Mouse (Mus musculus) limb, embryonic 14.5 days (tissue): Measurements from ENCODE around the gene Ablim1. TPM values are rescaled to one million over a fixed set of nuclear protein-coding genes. Genes with fewer than 3 reads are reported as not detected.

Source experiments
- ATAC-seq: fragments of 200-750 bp; cut with Nextera tagmentation; 2 replicates; pipeline ENCODE4 v1.8.0; 2017; ENCODE audit warnings: low read depth, moderate number of reproducible peaks, moderate TSS enrichment; ENCODE audit not compliant: low FRiP score
- DNase-seq: peaks from one replicate; pipeline ENCODE4 v3.0.0-alpha.2; 2015; ENCODE audit warnings: low spot score
- H3K27ac ChIP-seq: fragments of 300-500 bp; sonication (generic); replicated peaks from 2 replicates; pipeline ENCODE4 v1.5.1; 2014; ENCODE audit warnings: low read depth, mild to moderate bottlenecking, low read length, moderate library complexity, mixed read lengths
- H3K27me3 ChIP-seq: fragments of 300-500 bp; sonication (generic); 2 replicates; pipeline ENCODE4 v1.6.1; 2014; ENCODE audit warnings: low read length, mixed read lengths; ENCODE audit not compliant: control insufficient read depth, insufficient read depth
- H3K36me3 ChIP-seq: fragments of 300-500 bp; sonication (generic); 2 replicates; pipeline ENCODE4 v1.6.1; 2014; ENCODE audit warnings: mild to moderate bottlenecking, low read length, moderate library complexity, mixed read lengths; ENCODE audit not compliant: control insufficient read depth, insufficient read depth
- H3K4me1 ChIP-seq: fragments of 300-500 bp; sonication (generic); 2 replicates; pipeline ENCODE4 v1.6.1; 2014; ENCODE audit warnings: antibody characterized with exemption, low read length, mixed read lengths; ENCODE audit not compliant: control insufficient read depth, insufficient read depth
- H3K4me2 ChIP-seq: fragments of 300-500 bp; sonication (generic); replicated peaks from 2 replicates; pipeline ENCODE4 v1.6.1; 2014; ENCODE audit warnings: low read depth, mild to moderate bottlenecking, low read length, moderate library complexity; ENCODE audit not compliant: severe bottlenecking
- H3K4me3 ChIP-seq: fragments of 300-500 bp; sonication (generic); replicated peaks from 2 replicates; pipeline ENCODE4 v1.5.1; 2014; ENCODE audit warnings: low read length
- H3K9ac ChIP-seq: fragments of 300-500 bp; sonication (generic); 2 replicates; pipeline ENCODE4 v1.6.1; 2014; ENCODE audit warnings: mild to moderate bottlenecking, low read depth, low read length, moderate library complexity; ENCODE audit not compliant: severe bottlenecking
- H3K9me3 ChIP-seq: fragments of 300-500 bp; sonication (generic); 2 replicates; pipeline ENCODE4 v1.6.1; 2016; ENCODE audit warnings: low read length; ENCODE audit not compliant: control insufficient read depth
- POLR2A ChIP-seq: fragments of 200-500 bp; IDR thresholded peaks from 2 replicates; pipeline ENCODE4 v1.8.0; 2012; ENCODE audit warnings: inconsistent platforms, mild to moderate bottlenecking, moderate library complexity, borderline replicate concordance; ENCODE audit not compliant: insufficient read depth, insufficient read length; ENCODE audit errors: extremely low read depth
- WGBS: fragments of 180-500 bp; shearing (Covaris S2); extraction: QIAGEN DNeasy Blood & Tissue Kit; methylation state at CpG from one replicate; pipeline ENCODE4 v1.1.7; 2014; 5-methylcytosine and 5-hydroxymethylcytosine counted together
- polyA plus RNA-seq, 2 experiments: library from polyadenylated mRNA; depleted of rRNA in 1 of 2; stranded (reverse) in 1 of 2; unstranded in 1 of 2; fragments of >200 nt; fragmentation: Nextera tagmentation in 1 of 2; extraction: Ambion mirVana in 1 of 2; gene quantifications; 2 replicates each; pipeline versions ENCODE4 v1.2.1 to v1.2.3; 2012 to 2014

Ablim1 gene
- polyA plus RNA-seq, 2 experiments = 30.6 to 76.9 TPM

DNA sequence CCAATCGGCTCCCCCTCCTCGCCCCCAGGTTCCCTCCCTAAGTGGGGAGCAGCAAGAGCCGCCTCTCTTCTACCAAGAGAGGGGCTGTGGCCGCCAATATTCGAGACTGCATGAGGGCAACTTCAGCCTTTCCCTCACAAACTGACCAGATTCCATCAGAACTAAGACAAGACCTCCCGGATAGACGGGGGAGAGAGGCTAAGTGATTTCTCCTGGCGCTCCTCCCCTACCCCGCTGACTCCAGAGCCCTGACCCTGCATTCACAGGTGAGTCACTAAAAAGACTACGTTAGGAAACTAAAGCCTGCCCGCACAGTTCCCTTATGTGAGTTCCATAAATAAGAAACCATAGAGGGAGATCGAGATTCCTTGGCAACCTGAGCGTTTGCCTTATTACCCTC is 307.9 kb downstream of the Ablim1 start:
- peak overlapping the region; percentile 51; the same call in 1 of the 2 replicates for H3K4me3 ChIP-seq
- H3K4me2 ChIP-seq = no peak overlapping the region
- H3K4me1 ChIP-seq = peaks cover 20% of the 10 kb centered on the region
- ATAC-seq = no peak
- no peak for DNase-seq
- WGBS = 59% methylated on average over 13 of the region's 13 CpGs
- H3K27me3 ChIP-seq = peaks cover 4% of the 10 kb centered on the region; the same call in 1 of the 2 replicates
- TF ChIP-seq POLR2A = no peak
- H3K27ac ChIP-seq = no peak overlapping the region
- H3K9me3 ChIP-seq = no peaks in the 10 kb centered on the region
- no peaks in the 10 kb centered on the region for H3K36me3 ChIP-seq
- H3K9ac ChIP-seq = no peak overlapping the region

DNA sequence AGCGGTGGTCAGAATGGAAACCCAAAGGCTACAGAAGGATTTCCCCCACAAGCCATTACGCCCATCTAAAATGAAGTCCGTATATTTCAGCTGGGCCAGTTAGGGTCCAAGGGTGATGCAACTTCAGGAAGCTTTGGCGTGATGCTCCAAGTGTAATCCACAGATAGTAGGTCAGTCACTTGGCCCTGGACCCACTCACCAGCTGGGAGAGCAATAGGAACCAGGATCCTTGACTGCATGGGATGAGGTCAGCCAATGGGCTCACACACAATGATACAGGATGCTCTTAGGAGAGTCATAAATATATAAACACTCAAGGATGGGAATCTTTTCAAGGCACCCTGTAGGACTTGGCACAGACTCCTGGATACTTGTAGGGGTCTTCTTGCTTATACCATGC is 309.7 kb downstream of the Ablim1 start:
- Histone ChIP-seq H3K4me1 (peaks cover 17% of the 10 kb centered on the region), H3K4me2 (no peak overlapping the region), H3K36me3 (no peaks in the 10 kb centered on the region), H3K4me3 (no peak overlapping the region), H3K27me3 (peaks cover 4% of the 10 kb centered on the region; the same call in 1 of the 2 replicates), H3K9me3 (no peaks in the 10 kb centered on the region), H3K27ac (no peak overlapping the region), H3K9ac (no peak overlapping the region)
- WGBS = 94% methylated on average over 4 of the region's 4 CpGs
- ATAC-seq = no peak
- DNase-seq = no peak
- TF ChIP-seq POLR2A = no peak

DNA sequence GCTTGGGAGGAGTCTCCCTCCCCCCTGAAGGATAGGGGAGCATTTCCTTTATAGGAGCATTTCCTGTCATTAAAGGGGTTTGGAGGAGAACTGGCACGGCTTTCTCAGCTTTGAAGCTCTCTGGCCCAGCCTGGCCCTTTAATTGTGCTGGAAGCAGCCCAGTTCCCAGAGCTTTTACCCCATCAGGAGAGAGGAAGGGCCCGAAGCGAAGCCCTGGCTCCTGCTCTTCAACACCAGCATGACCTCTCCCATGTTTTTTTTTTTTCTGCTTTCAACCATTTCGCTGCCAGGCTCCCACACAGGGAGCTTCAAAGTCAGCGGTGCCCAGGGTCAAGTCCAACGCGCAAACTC is 311.3 kb downstream of the Ablim1 start:
- ATAC-seq = no peak
- peak; percentile 38 for DNase-seq
- no peaks in the 10 kb centered on the region for H3K36me3 ChIP-seq
- no peak overlapping the region for H3K4me3 ChIP-seq
- no peak overlapping the region for H3K4me2 ChIP-seq
- no peak for TF ChIP-seq POLR2A
- H3K4me1 ChIP-seq = peaks cover 24% of the 10 kb centered on the region
- WGBS = 26% methylated on average over 7 of the region's 7 CpGs
- H3K9ac ChIP-seq = no peak overlapping the region
- no peak overlapping the region for H3K27ac ChIP-seq
- no peaks in the 10 kb centered on the region for H3K9me3 ChIP-seq
- H3K27me3 ChIP-seq = peaks cover 4% of the 10 kb centered on the region; the same call in 1 of the 2 replicates

DNA sequence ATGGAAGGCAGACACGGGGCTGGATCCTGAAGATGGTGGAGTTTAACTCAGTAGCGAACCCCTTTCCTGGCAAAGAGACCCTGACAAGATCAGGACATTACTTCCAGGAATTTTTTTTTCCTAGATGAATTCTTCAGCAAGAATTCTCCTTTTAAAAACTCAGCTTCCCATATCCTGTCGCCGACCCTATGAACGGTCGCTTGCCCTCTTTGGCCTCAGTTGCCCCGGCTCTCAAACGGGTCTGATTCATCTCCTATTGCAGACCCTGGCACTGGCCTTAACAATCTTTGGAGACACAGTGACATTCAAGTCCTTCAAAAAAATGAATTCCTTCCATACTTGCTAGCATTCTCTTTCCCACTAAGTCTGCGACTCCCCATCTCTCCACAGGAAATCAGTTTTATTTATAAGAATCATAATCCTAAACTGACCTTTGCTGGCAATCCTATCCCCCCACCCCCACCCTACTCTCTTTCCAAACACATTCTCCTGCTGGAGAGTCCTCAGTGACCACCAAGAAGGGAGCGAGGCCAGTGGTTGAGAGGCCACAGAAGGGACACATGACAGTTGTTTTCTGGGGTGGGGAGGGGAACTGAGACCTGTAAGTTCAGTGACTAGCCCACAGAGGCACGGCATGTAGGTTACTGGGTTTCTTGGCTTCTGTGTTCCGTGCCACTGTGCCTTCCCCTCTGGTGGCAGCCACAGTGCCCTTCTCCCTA is 311.8 kb downstream of the Ablim1 start:
- H3K27me3 ChIP-seq = peaks cover 4% of the 10 kb centered on the region; the same call in 1 of the 2 replicates
- no peak for TF ChIP-seq POLR2A
- no peak for ATAC-seq
- no peak for DNase-seq
- H3K4me2 ChIP-seq = no peak overlapping the region
- 59% methylated on average over 12 of the region's 12 CpGs for WGBS
- no peaks in the 10 kb centered on the region for H3K9me3 ChIP-seq
- no peak overlapping the region for H3K9ac ChIP-seq
- no peak overlapping the region for H3K4me3 ChIP-seq
- peaks cover 27% of the 10 kb centered on the region for H3K4me1 ChIP-seq
- no peak overlapping the region for H3K27ac ChIP-seq
- H3K36me3 ChIP-seq = no peaks in the 10 kb centered on the region

DNA sequence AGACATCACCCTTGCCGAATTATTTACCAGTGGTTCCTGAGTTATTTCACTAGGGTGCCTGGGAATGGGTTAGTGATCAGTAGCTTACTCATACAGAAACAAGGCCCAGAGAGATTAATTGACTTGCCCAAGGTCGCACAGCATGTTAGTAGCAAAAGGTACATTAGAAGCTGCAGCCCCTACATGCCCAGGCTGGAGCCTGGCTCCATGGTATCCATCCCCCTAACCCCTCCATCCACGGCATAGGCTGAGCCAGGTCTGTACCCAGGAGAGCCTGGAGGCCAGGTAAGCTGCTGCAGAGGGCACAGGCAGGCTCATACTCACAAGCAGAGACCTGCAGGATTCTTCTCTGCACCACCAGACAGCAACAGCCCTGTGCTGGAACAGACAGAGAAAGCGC is 312.8 kb downstream of the Ablim1 start:
- H3K9me3 ChIP-seq = no peaks in the 10 kb centered on the region
- no peaks in the 10 kb centered on the region for H3K36me3 ChIP-seq
- no peak overlapping the region for H3K9ac ChIP-seq
- peaks cover 30% of the 10 kb centered on the region for H3K4me1 ChIP-seq
- ATAC-seq (no peak), DNase-seq (no peak)
- 74% methylated on average over 4 of the region's 4 CpGs for WGBS
- no peaks in the 10 kb centered on the region for H3K27me3 ChIP-seq
- no peak overlapping the region for H3K4me3 ChIP-seq
- H3K27ac ChIP-seq = no peak overlapping the region
- no peak for TF ChIP-seq POLR2A
- no peak overlapping the region for H3K4me2 ChIP-seq
